Mouse (Mus musculus): ENCODE data around the gene Akap8.

The Akap8 gene

DNA sequence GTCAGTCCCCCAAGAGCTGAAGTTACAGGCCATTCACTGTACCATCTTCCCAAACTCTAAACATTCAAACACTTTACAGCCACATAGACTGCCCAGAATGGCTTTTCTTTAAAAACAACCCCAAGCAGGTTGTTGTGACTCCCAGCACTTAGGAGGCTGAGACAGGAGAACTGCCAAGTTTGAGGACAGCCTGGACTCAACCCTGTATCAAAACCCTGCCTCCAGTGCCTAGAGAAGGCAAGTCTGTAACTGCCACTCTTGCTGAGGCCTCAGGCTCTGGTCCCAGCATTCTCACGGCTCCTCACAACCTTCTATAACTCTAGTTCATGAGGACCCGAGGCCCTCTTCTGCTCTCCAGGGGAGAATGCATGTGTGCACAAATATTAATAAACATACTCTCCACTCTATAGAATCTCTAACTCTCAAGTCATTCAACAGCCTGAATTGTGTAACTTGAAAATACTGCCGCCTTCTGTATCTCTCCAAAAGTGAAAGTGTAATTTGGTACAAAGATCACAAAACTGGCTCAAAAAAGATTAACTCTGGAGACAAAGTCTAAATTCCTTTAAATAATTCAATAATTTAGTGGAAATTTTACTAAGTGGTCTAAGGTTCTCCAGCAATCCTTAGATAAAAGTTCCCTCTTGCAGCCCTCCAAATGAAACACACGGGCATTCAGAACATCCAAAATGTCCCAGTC lies 39.3 kb downstream of the Akap8 start:
- no peak for DNase-seq

DNA sequence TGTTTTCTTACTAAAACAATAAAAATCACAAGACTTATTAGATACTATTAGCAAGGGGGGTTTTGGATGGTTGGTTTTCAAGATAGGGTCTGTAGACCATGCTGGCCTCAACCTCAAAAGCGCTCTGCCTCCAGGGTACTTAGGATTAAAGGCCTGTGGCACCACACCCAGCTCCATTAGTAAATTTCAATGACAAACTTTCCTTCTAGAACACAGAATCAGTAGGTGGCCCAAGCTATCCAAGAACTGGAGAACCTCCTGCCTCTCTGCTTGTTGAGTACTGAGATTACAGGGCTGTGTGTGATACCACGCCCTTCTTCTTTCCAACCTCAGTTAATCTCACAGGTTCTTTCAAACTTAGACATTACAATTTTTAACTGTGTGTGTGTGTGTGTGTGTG lies 39.9 kb downstream of the Akap8 start:
- no peak for DNase-seq

DNA sequence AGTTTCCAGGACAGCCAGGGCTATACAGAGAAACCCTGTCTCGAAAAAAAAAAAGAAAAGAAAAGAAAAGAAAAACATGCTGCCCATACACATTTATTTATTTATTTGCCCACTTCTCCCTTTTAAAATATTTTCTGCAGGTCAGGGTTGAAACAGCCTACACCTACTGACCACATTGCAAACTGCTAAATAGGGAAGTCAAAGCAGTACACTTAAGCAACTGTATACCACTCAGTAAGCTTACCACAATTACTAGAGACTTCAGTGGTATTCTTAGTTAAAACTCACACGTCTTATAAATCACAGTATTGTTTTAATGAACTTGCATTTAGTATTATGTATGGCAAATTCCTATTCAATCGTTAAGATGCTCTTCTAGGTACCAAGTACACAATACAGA lies 40.5 kb downstream of the Akap8 start:
- DNase-seq, result no peak

DNA sequence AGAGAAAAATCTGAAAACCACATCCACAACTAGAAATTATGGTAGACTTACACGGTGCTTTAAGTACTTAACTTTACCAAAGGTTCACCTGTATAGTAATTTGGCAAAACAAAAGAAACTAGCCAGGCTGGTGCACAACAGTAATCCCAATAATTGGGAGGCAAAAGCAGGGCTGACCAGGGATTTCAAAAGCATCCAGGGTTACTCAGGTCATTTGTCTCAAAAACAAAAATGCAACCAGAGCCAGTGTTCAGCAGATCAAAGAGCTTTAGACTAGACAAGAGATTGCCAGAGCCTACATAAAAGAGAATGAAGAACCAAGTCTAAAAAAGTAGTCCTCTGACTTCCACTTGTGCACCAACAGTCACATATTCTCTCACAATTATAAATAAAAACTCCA lies 43.8 kb downstream of the Akap8 start:
- DNase-seq, result no peak

DNA sequence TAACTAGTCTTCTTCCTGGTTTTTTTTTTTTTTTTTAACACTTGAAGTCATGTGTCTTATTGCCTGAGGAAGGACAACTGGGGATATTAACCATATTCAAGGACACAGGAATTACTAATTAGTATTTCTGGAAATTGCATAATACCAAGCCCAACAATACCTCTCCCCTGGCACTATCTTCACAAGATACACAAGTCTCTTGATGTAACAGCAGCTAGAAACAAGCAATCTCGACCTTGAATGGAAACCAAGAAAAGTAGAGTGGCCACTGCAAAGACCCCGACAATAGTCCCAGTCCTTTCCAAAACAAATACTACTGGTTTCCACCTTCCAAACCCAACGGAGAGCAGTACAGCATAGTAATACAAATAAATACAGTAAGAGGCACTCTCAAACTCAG lies 45.5 kb downstream of the Akap8 start:
- no peak for DNase-seq

DNA sequence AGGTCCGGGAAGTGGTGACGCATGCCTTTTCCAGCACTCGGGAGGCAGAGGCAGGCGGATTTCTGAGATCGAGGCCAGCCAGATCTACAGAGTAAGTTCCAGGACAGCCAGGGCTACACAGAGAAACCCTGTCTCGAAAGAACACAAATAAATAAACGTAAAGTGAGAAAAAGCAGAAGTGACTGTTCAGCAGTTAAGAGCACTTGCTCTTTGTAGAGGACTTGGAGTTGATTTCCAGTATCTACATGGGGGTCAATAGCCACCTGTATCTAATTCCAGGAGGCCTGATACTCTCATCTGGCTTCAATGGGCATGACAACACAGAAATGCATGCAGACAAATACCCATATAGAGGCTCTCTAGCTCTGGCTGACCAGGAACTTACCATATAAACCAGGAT lies 51.9 kb downstream of the Akap8 start:
- no peak for DNase-seq

DNA sequence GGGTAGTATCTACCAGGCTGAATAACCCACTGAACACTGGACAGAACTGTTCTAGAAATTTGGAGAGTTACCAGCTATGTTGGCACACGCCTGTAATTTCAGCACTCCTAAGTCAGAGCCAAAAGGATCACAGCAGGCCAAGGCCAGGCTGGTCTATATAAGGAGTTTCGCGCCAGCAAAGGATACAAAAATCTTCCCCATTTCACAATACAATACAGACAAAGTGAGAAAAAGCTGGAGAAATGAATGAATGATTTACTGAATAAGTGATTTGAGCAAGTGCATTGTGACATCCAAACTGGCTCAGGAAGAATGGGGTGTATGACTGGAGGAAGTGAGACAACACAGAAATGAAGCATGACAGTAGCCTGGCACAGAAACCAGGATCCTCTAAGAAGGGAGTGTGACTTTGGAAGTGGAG lies 52.5 kb downstream of the Akap8 start:
- no peak for DNase-seq

GRCm38 (mm10) chr17:32268096-32268495 lies 52.9 kb downstream of the Akap8 start:
- DNase-seq, result no peak

DNA sequence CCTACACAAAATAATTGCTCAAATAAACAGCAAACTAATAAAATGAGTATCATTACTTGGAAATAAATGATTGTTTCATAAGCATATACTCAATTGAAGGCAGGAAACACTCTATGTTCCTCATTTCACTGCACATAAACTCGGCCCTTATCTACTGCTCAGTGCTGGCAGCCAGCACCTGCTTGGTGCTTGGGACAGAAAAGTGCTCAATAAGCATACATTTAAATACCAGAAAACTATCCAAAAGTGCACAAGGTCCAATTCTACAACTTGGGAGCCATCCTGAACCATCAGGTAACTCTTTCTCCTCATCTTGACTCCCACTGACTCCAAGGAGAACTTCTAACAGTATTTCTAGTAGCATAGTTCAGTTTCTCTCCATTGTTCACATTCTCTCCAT lies 53.4 kb downstream of the Akap8 start:
- no peak for DNase-seq

DNA sequence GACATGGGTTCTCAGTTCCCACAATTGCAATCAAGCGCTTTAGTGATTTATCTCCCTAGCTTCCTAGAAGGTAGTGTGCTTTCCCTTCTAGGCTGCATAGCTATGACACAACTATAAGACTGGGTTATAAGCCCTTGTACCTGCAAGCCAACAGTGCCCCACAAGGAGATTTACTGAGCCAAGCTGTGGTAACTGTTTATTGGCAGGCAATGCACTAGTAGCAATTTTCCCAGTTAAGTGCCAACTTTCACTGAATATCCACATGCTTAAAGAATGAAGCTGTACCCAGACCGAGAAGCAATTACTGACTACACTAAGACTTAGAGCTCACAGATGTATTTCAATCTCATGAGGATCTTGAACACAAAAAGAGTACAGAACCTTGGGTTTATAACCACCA lies 57.4 kb downstream of the Akap8 start:
- DNase-seq, result no peak

- DNase-seq, result peak; percentile 85
These were observed 58.0 kb downstream of the Akap8 start for GRCm38 (mm10) chr17:32262831-32263559.

DNA sequence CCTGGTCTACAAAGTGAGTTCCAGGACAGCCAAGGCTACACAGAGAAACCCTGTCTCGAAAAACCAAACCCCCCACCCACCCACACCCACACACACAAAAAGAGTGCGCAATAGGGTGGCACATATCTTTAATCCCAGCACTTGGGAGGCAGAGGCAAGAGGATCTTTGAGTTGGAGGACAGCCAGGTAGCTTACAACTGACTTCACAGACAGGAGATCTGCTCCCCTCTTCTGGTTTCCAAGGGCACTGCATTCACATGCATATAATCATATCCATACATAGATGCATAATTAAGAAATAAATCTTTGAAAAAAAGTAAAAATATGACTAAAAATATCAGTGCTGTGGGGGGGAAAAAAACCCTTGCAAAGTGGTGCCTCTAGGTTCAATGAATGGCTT lies 62.2 kb downstream of the Akap8 start:
- DNase-seq, result no peak

- no peak for DNase-seq
These were observed 63.1 kb downstream of the Akap8 start for GRCm38 (mm10) chr17:32257944-32258343.

DNA sequence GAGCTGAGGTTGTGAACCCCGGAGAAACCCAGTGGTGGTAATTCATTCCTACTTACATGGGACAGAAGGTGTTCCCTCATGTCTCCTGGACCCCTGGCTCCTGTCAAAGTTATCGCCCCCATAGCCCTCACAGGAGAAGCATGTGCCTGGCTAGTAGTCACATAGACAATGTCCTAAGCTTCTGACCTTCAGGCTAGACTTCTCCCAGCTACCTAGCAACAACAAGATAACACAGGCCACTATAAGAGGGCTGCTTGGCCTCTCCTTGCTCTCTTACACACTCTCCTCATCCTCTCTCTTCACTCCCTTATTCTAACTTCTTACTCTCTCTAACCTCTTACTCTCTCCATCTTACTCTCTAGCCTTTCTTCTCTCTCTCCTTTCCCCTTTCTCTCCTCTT lies 63.6 kb downstream of the Akap8 start:
- DNase-seq, result no peak

DNA sequence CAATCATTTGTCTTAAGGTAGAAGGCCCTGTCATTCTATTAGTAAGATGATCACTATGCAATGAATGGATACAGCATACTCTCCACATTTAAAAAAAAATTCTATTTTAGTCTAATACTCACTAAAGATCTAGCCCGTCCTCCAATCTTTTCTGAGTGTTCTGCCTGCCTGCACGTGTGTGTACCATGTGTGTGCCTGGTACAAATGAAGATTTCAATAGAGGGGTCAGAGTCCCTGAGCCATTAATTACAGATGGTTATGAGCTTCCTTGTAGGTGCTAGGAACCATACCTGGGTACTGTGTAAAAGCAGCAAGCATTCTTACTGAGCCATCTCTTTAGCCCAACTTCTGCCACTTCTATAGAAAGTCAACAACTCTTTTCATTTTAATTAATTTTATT lies 64.1 kb downstream of the Akap8 start:
- DNase-seq, result no peak

Data from layer of hippocampus, adult 9-11 months (tissue).